Mouse (Mus musculus) intestine, embryonic 16.5 days (tissue): ENCODE results near the gene Arl6ip5. TPM values are rescaled to one million over a fixed set of nuclear protein-coding genes. Genes with fewer than 3 reads are reported as not detected.

ENCODE experiments used
- ATAC-seq: fragments of 200-750 bp; cut with Nextera tagmentation; 2 replicates; pipeline ENCODE4 v1.8.0; 2017; ENCODE audit warnings: moderate TSS enrichment, moderate library complexity
- H3K27ac ChIP-seq: fragments of 300-500 bp; sonication (generic); 2 replicates; pipeline ENCODE4 v1.5.1; 2014; ENCODE audit warnings: mild to moderate bottlenecking, low read length
- H3K27me3 ChIP-seq: fragments of 300-500 bp; sonication (generic); replicated peaks from 2 replicates; pipeline ENCODE4 v1.6.1; 2014; ENCODE audit warnings: low read length, control low read depth, mixed read lengths; ENCODE audit not compliant: control insufficient read depth, insufficient read depth
- H3K36me3 ChIP-seq: fragments of 300-500 bp; sonication (generic); 2 replicates; pipeline ENCODE4 v1.6.1; 2014; ENCODE audit warnings: low read length, control low read depth; ENCODE audit not compliant: control insufficient read depth, insufficient read depth
- H3K4me1 ChIP-seq: fragments of 300-500 bp; sonication (generic); 2 replicates; pipeline ENCODE4 v1.6.1; 2014; ENCODE audit warnings: low read length, control low read depth, mixed read lengths; ENCODE audit not compliant: control insufficient read depth, insufficient read depth
- H3K4me2 ChIP-seq: fragments of 300-500 bp; sonication (generic); 2 replicates; pipeline ENCODE4 v1.6.1; 2014; ENCODE audit warnings: low read depth, low read length, control low read depth
- H3K4me3 ChIP-seq: fragments of 300-500 bp; sonication (generic); 2 replicates; pipeline ENCODE4 v1.5.1; 2014; ENCODE audit warnings: mild to moderate bottlenecking, low read length
- H3K9ac ChIP-seq: fragments of 300-500 bp; sonication (generic); 2 replicates; pipeline ENCODE4 v1.6.1; 2014; ENCODE audit warnings: low read depth, low read length
- H3K9me3 ChIP-seq: fragments of 300-500 bp; sonication (generic); 2 replicates; pipeline ENCODE4 v1.6.1; 2016; ENCODE audit warnings: low read length, control low read depth; ENCODE audit not compliant: control insufficient read depth
- WGBS: fragments of 180-500 bp; shearing (Covaris S2); extraction: QIAGEN DNeasy Blood & Tissue Kit; methylation state at CpG from one replicate; pipeline ENCODE4 v1.1.7; 2014; 5-methylcytosine and 5-hydroxymethylcytosine counted together
- polyA plus RNA-seq: library from polyadenylated mRNA; unstranded; fragments of >200 nt; fragmentation: Nextera tagmentation; extraction: Ambion mirVana; gene quantifications from 2 replicates; pipeline ENCODE4 v1.2.1, GENCODE M21; 2015

Gene Arl6ip5
- polyA plus RNA-seq, 1 experiment from 2014 or later, result 76.4 TPM

DNA sequence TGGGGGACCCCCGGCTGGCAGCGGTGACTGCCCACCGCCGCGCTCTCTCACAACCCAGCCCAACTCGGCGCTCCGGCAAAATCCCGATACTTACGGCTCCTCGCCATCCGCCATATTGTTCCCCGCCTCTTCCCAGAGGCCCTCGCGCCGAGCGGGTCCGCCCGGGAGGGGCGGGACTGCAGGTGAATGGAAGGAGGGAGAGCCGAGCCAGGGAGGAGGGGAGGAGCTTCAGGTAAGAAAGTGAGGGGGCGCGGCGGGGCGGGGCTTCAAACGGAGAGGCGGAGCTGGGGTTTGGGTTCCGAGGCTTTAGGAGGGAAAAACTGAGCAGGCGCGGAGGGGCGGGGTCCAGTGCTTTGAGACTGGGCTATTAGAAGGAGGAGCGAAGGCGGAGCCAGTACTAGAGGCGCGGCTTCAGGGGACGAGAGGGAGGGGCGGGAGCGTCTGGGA, 5.0 kb upstream of the Arl6ip5 start, which contains the start of gene Uba3:
Uba3 (minus strand) TSS at position 209 of the 447 bp plus-strand sequence.
- no peaks in the 10 kb centered on the region for H3K36me3 ChIP-seq
- no peaks in the 10 kb centered on the region for H3K9me3 ChIP-seq
- peak within 1 kb of the TSS; percentile 88 for H3K27ac ChIP-seq
- H3K27me3 ChIP-seq, result no peaks in the 10 kb centered on the region
- peak within 1 kb of the TSS; percentile 96 for H3K9ac ChIP-seq
- H3K4me1 ChIP-seq, result peaks cover 8% of the 10 kb centered on the region
- peak within 1 kb of the TSS; percentile 84 for H3K4me3 ChIP-seq
- WGBS, result under 1% methylated on average over 38 of the region's 38 CpGs
- peak within 1 kb of the TSS; percentile 50 for H3K4me2 ChIP-seq
- peak; percentile 98 for ATAC-seq

DNA sequence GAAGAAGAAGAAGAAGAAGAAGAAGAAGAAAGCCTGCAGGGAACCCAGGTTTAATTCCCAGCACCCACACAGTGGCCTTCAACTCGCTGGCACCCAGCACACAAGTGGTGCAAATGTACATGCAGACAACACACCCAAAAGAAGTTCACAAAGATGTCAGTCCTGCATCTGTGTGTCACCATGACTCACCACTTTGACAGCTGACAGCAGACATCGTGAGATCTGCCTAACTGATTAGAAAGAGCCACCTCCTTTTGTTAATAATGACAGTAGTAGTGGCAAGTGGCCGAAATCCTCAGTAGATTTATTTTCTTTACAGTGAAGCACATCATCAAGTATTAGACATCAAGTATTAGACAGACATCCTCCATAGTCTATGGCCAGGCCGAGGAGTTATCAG, 3.4 kb upstream of the Arl6ip5 start:
- Histone ChIP-seq H3K27ac (no peak overlapping the region), H3K4me2 (no peak overlapping the region), H3K4me3 (no peak overlapping the region), H3K9me3 (no peaks in the 10 kb centered on the region), H3K27me3 (no peaks in the 10 kb centered on the region), H3K4me1 (peaks cover 13% of the 10 kb centered on the region), H3K9ac (no peak overlapping the region), H3K36me3 (no peaks in the 10 kb centered on the region)
- no peak for ATAC-seq
- WGBS, result 71% methylated on average over 4 of the region's 4 CpGs

DNA sequence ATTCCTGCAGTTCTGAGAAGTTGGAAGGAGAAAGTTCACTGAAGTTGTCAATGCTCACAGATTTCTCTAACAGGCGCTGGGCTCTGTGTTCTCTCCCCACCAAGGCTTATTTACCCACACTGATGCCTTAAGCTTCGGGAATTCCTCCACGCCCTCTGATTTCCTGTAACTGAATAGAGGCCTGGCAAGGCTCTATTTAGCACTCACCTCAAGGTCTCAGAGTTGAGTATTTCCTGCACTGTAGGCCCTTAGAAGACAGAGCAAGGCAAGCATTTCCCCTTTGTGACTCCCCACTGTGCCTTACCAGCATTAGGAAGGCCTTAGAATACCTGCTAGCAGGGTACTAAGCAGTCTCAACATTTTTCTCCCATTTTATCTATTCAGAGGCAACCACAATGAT, 2.1 kb upstream of the Arl6ip5 start:
- ATAC-seq, result no peak
- no peak overlapping the region for H3K4me3 ChIP-seq
- H3K9ac ChIP-seq, result no peak overlapping the region
- H3K4me2 ChIP-seq, result no peak overlapping the region
- no peak overlapping the region for H3K27ac ChIP-seq
- H3K27me3 ChIP-seq, result no peaks in the 10 kb centered on the region
- 37% methylated on average over 3 of the region's 3 CpGs for WGBS
- H3K9me3 ChIP-seq, result no peaks in the 10 kb centered on the region
- H3K4me1 ChIP-seq, result peaks cover 12% of the 10 kb centered on the region
- no peaks in the 10 kb centered on the region for H3K36me3 ChIP-seq

DNA sequence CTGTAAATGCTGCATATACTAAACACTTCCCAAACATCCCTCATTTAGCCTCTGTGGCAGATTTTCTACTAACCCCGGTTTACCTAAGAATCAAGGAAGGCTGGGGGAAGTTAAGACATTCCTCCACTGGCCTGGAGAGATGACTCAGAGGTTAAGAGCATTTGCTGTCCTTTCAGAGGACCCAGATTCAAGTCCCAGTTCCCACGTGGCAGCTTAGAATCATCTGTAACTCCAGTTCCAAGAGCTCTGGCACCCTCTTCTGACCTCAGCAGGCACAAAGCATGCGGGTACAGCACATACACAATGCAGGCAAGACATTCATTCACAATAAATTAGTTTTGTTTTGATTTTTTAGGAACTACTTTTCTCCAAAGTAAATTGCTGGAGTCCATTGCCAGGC, 1.3 kb upstream of the Arl6ip5 start:
- Histone ChIP-seq H3K36me3 (no peaks in the 10 kb centered on the region), H3K9me3 (no peaks in the 10 kb centered on the region), H3K4me1 (peaks cover 7% of the 10 kb centered on the region; the same call in 1 of the 2 replicates), H3K9ac (no peak overlapping the region), H3K27me3 (no peaks in the 10 kb centered on the region), H3K4me2 (no peak overlapping the region), H3K27ac (no peak overlapping the region), H3K4me3 (no peak overlapping the region)
- no peak for ATAC-seq
- 50% methylated on average over 3 of the region's 3 CpGs for WGBS

DNA sequence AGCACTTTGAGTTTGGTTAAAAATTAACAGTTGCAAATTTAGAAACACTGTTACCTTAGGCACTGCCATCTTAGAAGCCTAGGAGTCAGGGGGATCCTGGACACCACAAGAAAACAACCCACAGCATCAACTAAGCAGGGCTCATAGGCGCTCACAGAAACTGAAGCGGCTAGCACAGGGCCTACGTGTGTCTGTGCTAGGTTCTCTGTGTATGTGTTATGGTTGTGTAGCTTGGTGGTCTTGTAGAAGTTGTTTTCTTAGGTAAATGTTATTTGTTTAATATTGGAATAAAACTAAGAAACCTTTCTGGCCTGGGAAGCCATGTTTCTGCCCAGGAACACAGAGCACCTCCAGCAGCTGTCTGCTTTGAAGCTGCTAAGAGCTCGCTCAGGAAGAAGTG, 738 bp upstream of the Arl6ip5 start:
- H3K27ac ChIP-seq, result 0 out of 2 replicates have a peak overlapping the region, but pooled peaks have one; percentile 15
- WGBS, result 91% methylated on average over 4 of the region's 4 CpGs
- no peak overlapping the region for H3K9ac ChIP-seq
- no peaks in the 10 kb centered on the region for H3K9me3 ChIP-seq
- H3K27me3 ChIP-seq, result no peaks in the 10 kb centered on the region
- H3K4me2 ChIP-seq, result no peak overlapping the region
- H3K4me1 ChIP-seq, result peaks cover 5% of the 10 kb centered on the region; the same call in 1 of the 2 replicates
- H3K4me3 ChIP-seq, result no peak overlapping the region
- ATAC-seq, result no peak
- H3K36me3 ChIP-seq, result no peaks in the 10 kb centered on the region

DNA sequence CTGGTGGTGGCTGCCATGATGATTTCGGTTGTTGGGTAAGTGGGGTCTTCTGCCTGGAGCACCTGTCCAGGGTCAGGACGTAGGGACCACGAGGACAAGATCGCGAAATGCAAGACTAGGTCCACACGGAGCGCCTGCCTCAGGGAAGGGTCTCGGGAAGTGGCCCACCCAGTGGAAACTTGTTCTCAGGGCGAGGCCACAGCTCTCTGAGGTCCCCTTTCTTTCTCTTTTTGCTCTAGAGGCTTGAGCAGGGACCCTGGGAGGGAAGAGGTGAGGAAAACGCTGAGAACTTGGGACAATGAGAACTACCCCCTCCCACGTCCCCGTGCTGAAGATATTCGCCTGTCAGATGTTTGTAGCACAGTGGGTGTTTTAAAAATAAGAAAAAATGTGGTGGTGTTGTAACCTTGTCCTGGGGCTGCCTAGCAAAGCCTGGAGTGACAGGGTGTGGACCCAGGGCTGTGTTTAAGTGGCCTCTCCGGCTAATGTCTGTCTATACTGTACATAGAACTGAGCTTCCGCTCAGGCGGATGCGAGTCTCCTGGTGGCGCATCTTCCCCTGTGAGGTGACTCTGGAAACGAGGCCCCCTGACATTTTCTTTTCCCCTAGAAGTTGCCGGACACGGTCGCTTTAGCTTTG, 593 bp downstream of the Arl6ip5 start:
- Histone ChIP-seq H3K27ac (peak overlapping the region; percentile 80), H3K9me3 (no peaks in the 10 kb centered on the region), H3K4me1 (peaks cover 5% of the 10 kb centered on the region; the same call in 1 of the 2 replicates), H3K4me3 (peak overlapping the region; percentile 75), H3K36me3 (no peaks in the 10 kb centered on the region), H3K9ac (peak overlapping the region; percentile 85), H3K27me3 (no peaks in the 10 kb centered on the region), H3K4me2 (peak overlapping the region; percentile 76)
- ATAC-seq, result peak; percentile 80
- 2% methylated on average over 22 of the region's 22 CpGs for WGBS

DNA sequence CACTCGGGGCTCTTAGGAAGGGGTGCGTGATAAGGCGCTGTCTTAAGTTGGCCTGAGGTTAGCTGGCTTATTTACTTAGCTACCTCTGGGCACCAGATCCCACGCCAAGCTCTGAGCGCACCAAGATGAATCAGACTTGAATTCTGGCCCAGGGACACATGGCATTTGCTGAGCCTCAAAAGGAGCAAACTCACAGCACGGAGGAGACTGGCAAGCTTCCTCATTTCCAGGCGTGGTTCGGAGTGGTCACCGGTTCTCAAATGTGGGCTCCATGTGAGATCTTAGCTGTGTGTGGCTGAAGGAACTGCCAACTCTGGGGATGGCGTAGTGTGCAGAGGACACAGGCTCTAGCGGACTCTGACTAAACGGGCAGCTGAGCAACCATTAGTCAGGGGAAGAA, 1.5 kb downstream of the Arl6ip5 start:
- Histone ChIP-seq H3K27me3 (no peaks in the 10 kb centered on the region), H3K9me3 (no peaks in the 10 kb centered on the region), H3K4me2 (peak overlapping the region; percentile 76), H3K4me3 (peak overlapping the region; percentile 75), H3K9ac (peak overlapping the region; percentile 53), H3K27ac (no peak overlapping the region), H3K4me1 (peaks cover 5% of the 10 kb centered on the region; the same call in 1 of the 2 replicates), H3K36me3 (no peaks in the 10 kb centered on the region)
- ATAC-seq, result no peak
- 67% methylated on average over 12 of the region's 12 CpGs for WGBS

DNA sequence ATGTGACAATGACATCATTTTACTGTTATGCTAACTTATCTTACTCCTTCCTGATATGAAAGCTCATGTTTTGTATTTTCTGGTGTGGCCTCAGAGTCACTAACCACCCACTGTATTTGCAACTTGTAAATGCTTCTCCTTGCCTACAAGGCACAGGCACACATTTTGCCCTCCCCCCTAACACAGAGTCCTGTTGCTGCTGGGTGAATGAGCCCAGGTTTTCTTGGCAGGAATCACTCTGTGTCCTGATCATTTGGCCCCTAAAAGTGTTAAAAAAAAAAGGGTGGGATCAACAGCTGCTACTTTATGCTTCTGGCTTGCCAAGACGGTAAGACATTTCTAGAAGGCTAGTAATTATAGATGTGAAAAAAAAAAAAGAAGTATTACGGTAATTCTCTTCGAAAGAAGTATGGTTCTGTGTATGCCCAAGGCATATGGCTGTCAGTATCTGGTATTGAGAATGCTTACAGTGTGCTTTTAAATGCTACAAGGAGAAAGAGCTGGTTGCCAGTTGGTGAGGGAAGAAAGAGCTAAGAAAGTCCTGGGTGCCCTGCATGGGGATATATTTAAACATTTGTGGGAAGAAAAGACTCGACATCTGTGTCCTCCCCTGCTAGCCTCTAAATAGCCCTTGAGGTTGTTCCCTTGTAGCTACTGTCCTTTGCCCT, 5.8 kb downstream of the Arl6ip5 start:
- H3K4me1 ChIP-seq, result peaks cover 5% of the 10 kb centered on the region; the same call in 1 of the 2 replicates
- no peaks in the 10 kb centered on the region for H3K27me3 ChIP-seq
- H3K9me3 ChIP-seq, result no peaks in the 10 kb centered on the region
- H3K4me2 ChIP-seq, result no peak overlapping the region
- 78% methylated on average over 4 of the region's 4 CpGs for WGBS
- no peak overlapping the region for H3K4me3 ChIP-seq
- no peak overlapping the region for H3K9ac ChIP-seq
- H3K27ac ChIP-seq, result no peak overlapping the region
- H3K36me3 ChIP-seq, result no peaks in the 10 kb centered on the region
- no peak for ATAC-seq

DNA sequence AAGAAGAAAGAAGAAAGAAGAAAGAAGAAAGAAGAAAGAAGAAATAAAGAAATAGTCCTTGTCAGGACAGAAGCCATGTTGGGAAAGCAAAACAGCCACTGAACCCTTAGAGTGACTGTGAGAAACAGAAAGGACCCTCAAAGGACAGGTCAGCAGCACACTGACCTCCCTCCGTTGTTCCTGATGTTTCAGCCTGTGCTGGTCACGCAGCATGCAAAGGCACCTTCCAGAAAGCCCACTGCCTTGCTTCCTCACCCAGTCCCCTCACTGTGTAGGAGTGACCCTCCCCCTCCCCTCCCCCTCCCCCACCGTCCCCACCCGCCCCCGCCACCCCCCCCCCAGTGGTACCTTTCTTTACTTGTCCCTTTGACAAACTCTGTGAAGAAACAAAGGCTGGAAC, 10.2 kb downstream of the Arl6ip5 start:
- Histone ChIP-seq H3K9ac (no peak overlapping the region), H3K4me3 (no peak overlapping the region), H3K36me3 (no peaks in the 10 kb centered on the region), H3K4me2 (no peak overlapping the region), H3K4me1 (peaks cover 8% of the 10 kb centered on the region), H3K27me3 (no peaks in the 10 kb centered on the region), H3K27ac (no peak overlapping the region), H3K9me3 (no peaks in the 10 kb centered on the region)
- WGBS, result 84% methylated on average over 2 of the region's 5 CpGs
- no peak for ATAC-seq
